Mouse (Mus musculus) limb, embryonic 15.5 days (tissue): ENCODE data around the gene Tmie. TPM values are rescaled to one million over a fixed set of nuclear protein-coding genes. Genes with fewer than 3 reads are reported as not detected.

Experiments used
- ATAC-seq: fragments of 200-750 bp; cut with Nextera tagmentation; 2 replicates; pipeline ENCODE4 v1.8.0; 2017; ENCODE audit warnings: low read depth, moderate TSS enrichment; ENCODE audit not compliant: insufficient number of reproducible peaks, low FRiP score, low TSS enrichment
- H3K27ac ChIP-seq: fragments of 300-500 bp; sonication (generic); 2 replicates; pipeline ENCODE4 v1.5.1; 2015; ENCODE audit warnings: moderate library complexity, mild to moderate bottlenecking, inconsistent platforms
- H3K27me3 ChIP-seq: fragments of 300-500 bp; sonication (generic); 2 replicates; pipeline ENCODE4 v1.6.1; 2015; ENCODE audit warnings: inconsistent platforms
- H3K36me3 ChIP-seq: fragments of 300-500 bp; sonication (generic); 2 replicates; pipeline ENCODE4 v1.6.1; 2015; ENCODE audit warnings: inconsistent platforms
- H3K4me1 ChIP-seq: fragments of 300-500 bp; sonication (generic); 2 replicates; pipeline ENCODE4 v1.6.1; 2015; ENCODE audit warnings: inconsistent platforms
- H3K4me2 ChIP-seq: fragments of 300-500 bp; sonication (generic); 2 replicates; pipeline ENCODE4 v1.6.1; 2015; ENCODE audit warnings: mild to moderate bottlenecking, inconsistent platforms
- H3K4me3 ChIP-seq: fragments of 300-500 bp; sonication (generic); 2 replicates; pipeline ENCODE4 v1.5.1; 2015; ENCODE audit warnings: mild to moderate bottlenecking, inconsistent platforms
- H3K9ac ChIP-seq: fragments of 300-500 bp; sonication (generic); 2 replicates; pipeline ENCODE4 v1.6.1; 2015; ENCODE audit warnings: inconsistent platforms
- H3K9me3 ChIP-seq: fragments of 300-500 bp; sonication (generic); 2 replicates; pipeline ENCODE4 v1.6.1; 2016; ENCODE audit warnings: inconsistent platforms
- WGBS: fragments of 180-500 bp; shearing (Covaris S2); methylation state at CpG from one replicate; pipeline ENCODE4 v1.1.7; 2015; 5-methylcytosine and 5-hydroxymethylcytosine counted together
- polyA plus RNA-seq: library from polyadenylated mRNA; unstranded; fragments of >200 nt; fragmentation: Nextera tagmentation; extraction: Ambion mirVana; gene quantifications from 2 replicates; pipeline ENCODE4 v1.2.1, GENCODE M21; 2015

The Tmie gene
- polyA plus RNA-seq, 1 experiment from 2014 or later = 0.93 TPM

GRCm38 (mm10) chr9:110881953-110882352, 2.0 kb upstream of the Tmie start:
- Histone ChIP-seq H3K9me3 (no peaks in the 10 kb centered on the region), H3K27me3 (peaks cover 11% of the 10 kb centered on the region; the same call in 1 of the 2 replicates), H3K4me1 (peaks cover 24% of the 10 kb centered on the region), H3K36me3 (no peaks in the 10 kb centered on the region), H3K4me3 (no peak overlapping the region), H3K4me2 (no peak overlapping the region), H3K27ac (no peak overlapping the region), H3K9ac (no peak overlapping the region)
- ATAC-seq = no peak
- WGBS = 68% methylated on average over 7 of the region's 7 CpGs

- no peak for ATAC-seq
- H3K27ac ChIP-seq = no peak overlapping the region; the same call in 1 of the 2 replicates
- 0 out of 2 replicates have a peak overlapping the region, but pooled peaks have one; percentile 26 for H3K9ac ChIP-seq
- H3K9me3 ChIP-seq = no peaks in the 10 kb centered on the region
- WGBS = 59% methylated on average over 4 of the region's 4 CpGs
- H3K27me3 ChIP-seq = peaks cover 11% of the 10 kb centered on the region; the same call in 1 of the 2 replicates
- H3K4me2 ChIP-seq = peak overlapping the region; percentile 86
- no peaks in the 10 kb centered on the region for H3K36me3 ChIP-seq
- H3K4me1 ChIP-seq = peaks cover 24% of the 10 kb centered on the region
- peak overlapping the region; percentile 52 for H3K4me3 ChIP-seq
Observed at GRCm38 (mm10) chr9:110880772-110881171, 859 bp upstream of the Tmie start.

- H3K27me3 ChIP-seq = peaks cover 14% of the 10 kb centered on the region; the same call in 1 of the 2 replicates
- peak; percentile 7; the same call in 1 of the 2 replicates for ATAC-seq
- no peaks in the 10 kb centered on the region for H3K36me3 ChIP-seq
- peak within 1 kb of the TSS; percentile 26 for H3K9ac ChIP-seq
- H3K9me3 ChIP-seq = no peaks in the 10 kb centered on the region
- H3K4me1 ChIP-seq = peaks cover 33% of the 10 kb centered on the region
- H3K27ac ChIP-seq = peak within 1 kb of the TSS; percentile 47
- 16% methylated on average over 12 of the region's 12 CpGs for WGBS
- peak within 1 kb of the TSS; percentile 86 for H3K4me2 ChIP-seq
- H3K4me3 ChIP-seq = peak within 1 kb of the TSS; percentile 52
Observed at GRCm38 (mm10) chr9:110879191-110879920, 557 bp downstream of the Tmie start, which contains the start of gene Als2cl. Gene Als2cl, plus strand, starts transcription at chr9:110879870.

GRCm38 (mm10) chr9:110877888-110878287, 2.0 kb downstream of the Tmie start:
- Histone ChIP-seq H3K4me2 (no peak overlapping the region), H3K4me1 (peaks cover 42% of the 10 kb centered on the region), H3K9ac (no peak overlapping the region), H3K27me3 (peaks cover 28% of the 10 kb centered on the region), H3K27ac (no peak overlapping the region), H3K4me3 (no peak overlapping the region), H3K9me3 (no peaks in the 10 kb centered on the region), H3K36me3 (no peaks in the 10 kb centered on the region)
- 82% methylated on average over 5 of the region's 5 CpGs for WGBS
- no peak for ATAC-seq

GRCm38 (mm10) chr9:110877353-110877752, 2.6 kb downstream of the Tmie start:
- 94% methylated on average over 1 of the region's 1 CpGs for WGBS
- Histone ChIP-seq H3K27me3 (peaks cover 34% of the 10 kb centered on the region), H3K9me3 (no peaks in the 10 kb centered on the region), H3K27ac (no peak overlapping the region), H3K4me2 (no peak overlapping the region), H3K4me1 (peaks cover 42% of the 10 kb centered on the region), H3K4me3 (no peak overlapping the region), H3K9ac (no peak overlapping the region), H3K36me3 (no peaks in the 10 kb centered on the region)
- ATAC-seq = no peak

- WGBS = 30% methylated on average over 5 of the region's 6 CpGs
- no peaks in the 10 kb centered on the region for H3K9me3 ChIP-seq
- H3K36me3 ChIP-seq = no peaks in the 10 kb centered on the region
- H3K4me2 ChIP-seq = no peak overlapping the region
- no peak overlapping the region for H3K27ac ChIP-seq
- ATAC-seq = no peak
- peaks cover 26% of the 10 kb centered on the region for H3K27me3 ChIP-seq
- peaks cover 35% of the 10 kb centered on the region for H3K4me1 ChIP-seq
- H3K4me3 ChIP-seq = no peak overlapping the region
- no peak overlapping the region for H3K9ac ChIP-seq
Observed at GRCm38 (mm10) chr9:110875288-110875695, 4.6 kb downstream of the Tmie start.

- H3K4me2 ChIP-seq = no peak overlapping the region
- no peaks in the 10 kb centered on the region for H3K36me3 ChIP-seq
- H3K4me1 ChIP-seq = peaks cover 30% of the 10 kb centered on the region
- H3K9me3 ChIP-seq = no peaks in the 10 kb centered on the region
- peaks cover 25% of the 10 kb centered on the region for H3K27me3 ChIP-seq
- H3K4me3 ChIP-seq = no peak overlapping the region
- 16% methylated on average over 3 of the region's 3 CpGs for WGBS
- H3K27ac ChIP-seq = no peak overlapping the region
- H3K9ac ChIP-seq = no peak overlapping the region
- no peak for ATAC-seq
Observed at GRCm38 (mm10) chr9:110874660-110875191, 5.2 kb downstream of the Tmie start.

- 13% methylated on average over 40 of the region's 40 CpGs for WGBS
Observed at GRCm38 (mm10) chr9:110873681-110874659, 5.9 kb downstream of the Tmie start.

GRCm38 (mm10) chr9:110871030-110871429, 8.9 kb downstream of the Tmie start:
- no peak overlapping the region for H3K4me3 ChIP-seq
- H3K4me2 ChIP-seq = no peak overlapping the region
- no peaks in the 10 kb centered on the region for H3K36me3 ChIP-seq
- H3K27me3 ChIP-seq = peaks cover 25% of the 10 kb centered on the region
- no peak overlapping the region for H3K27ac ChIP-seq
- no peak for ATAC-seq
- no peak overlapping the region for H3K9ac ChIP-seq
- H3K9me3 ChIP-seq = no peaks in the 10 kb centered on the region
- peaks cover 17% of the 10 kb centered on the region for H3K4me1 ChIP-seq
- 18% methylated on average over 7 of the region's 7 CpGs for WGBS

More at GRCm38 (mm10) chr9:110873681-110874659, 5.9 kb downstream of the Tmie start:
- Histone ChIP-seq H3K9ac (no peak overlapping the region), H3K27me3 (peaks cover 25% of the 10 kb centered on the region), H3K4me2 (peak overlapping the region; percentile 35), H3K36me3 (no peaks in the 10 kb centered on the region), H3K4me3 (no peak overlapping the region; the same call in 1 of the 2 replicates), H3K4me1 (peaks cover 23% of the 10 kb centered on the region), H3K9me3 (no peaks in the 10 kb centered on the region), H3K27ac (no peak overlapping the region)
- no peak for ATAC-seq

GRCm38 (mm10) chr9:110858967-110859596, 20.8 kb downstream of the Tmie start:
- Histone ChIP-seq H3K27me3 (peaks cover 16% of the 10 kb centered on the region; the same call in 1 of the 2 replicates), H3K4me3 (no peak overlapping the region), H3K4me1 (peaks cover 7% of the 10 kb centered on the region), H3K9ac (no peak overlapping the region), H3K27ac (no peak overlapping the region), H3K36me3 (no peaks in the 10 kb centered on the region), H3K9me3 (no peaks in the 10 kb centered on the region), H3K4me2 (no peak overlapping the region)
- 75% methylated on average over 5 of the region's 5 CpGs for WGBS
- no peak for ATAC-seq

GRCm38 (mm10) chr9:110858523-110858922, 21.4 kb downstream of the Tmie start:
- H3K27me3 ChIP-seq = peaks cover 16% of the 10 kb centered on the region; the same call in 1 of the 2 replicates
- H3K9ac ChIP-seq = no peak overlapping the region
- H3K4me3 ChIP-seq = no peak overlapping the region
- no peaks in the 10 kb centered on the region for H3K36me3 ChIP-seq
- peaks cover 7% of the 10 kb centered on the region for H3K4me1 ChIP-seq
- 31% methylated on average over 5 of the region's 5 CpGs for WGBS
- H3K9me3 ChIP-seq = no peaks in the 10 kb centered on the region
- ATAC-seq = no peak
- H3K4me2 ChIP-seq = no peak overlapping the region
- H3K27ac ChIP-seq = no peak overlapping the region
